Mouse (Mus musculus) stomach, postnatal 0 days (tissue): ENCODE measurements around the gene Cux1.

Source experiments
- CTCF ChIP-seq: IDR thresholded peaks from 2 replicates; pipeline ENCODE4 v1.5.1; 2016; ENCODE audit warnings: antibody characterized with exemption, low read depth, mild to moderate bottlenecking, moderate library complexity
- EP300 ChIP-seq: optimal IDR thresholded peaks from 2 replicates; pipeline ENCODE3; 2016; ENCODE audit warnings: antibody characterized with exemption

GRCm38 (mm10) chr5:136244762-136245540, 322.3 kb downstream of the Cux1 start:
- no peak for TF ChIP-seq EP300
- peak; percentile 18 for TF ChIP-seq CTCF
